Mouse (Mus musculus): ENCODE measurements at regions not wholly inside any gene's neighbourhood (a gene's known extent, or its start where the extent isn't known, plus 50 kb on each side); places are given as distances from the start of the nearest gene placed in this dataset.
"Not testable (repeated sequence)": the region's sequence is repeated elsewhere in the genome, so short reads cannot be mapped to it uniquely, and the experiment has no call there.

DNA sequence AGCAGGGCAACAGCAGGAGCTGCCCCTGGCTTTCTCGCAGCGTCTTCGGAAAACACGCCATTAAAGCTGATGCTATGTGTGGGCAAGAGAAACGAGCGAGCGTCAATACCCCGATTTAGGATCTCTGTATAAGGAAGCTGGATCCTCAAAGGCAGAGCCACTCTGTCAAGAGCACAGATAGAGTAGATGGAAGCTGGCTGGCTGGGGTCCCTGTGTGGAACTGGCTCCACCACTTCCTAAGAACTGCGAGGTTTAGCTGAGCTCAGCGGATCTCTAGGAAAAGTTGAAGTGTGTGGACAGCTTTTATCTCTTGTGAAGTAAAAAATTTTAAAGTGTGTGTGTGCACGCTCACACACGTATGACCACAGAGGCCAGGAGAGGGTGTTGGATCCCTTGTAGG, 154.7 kb upstream of the Ubl3 start:
- in situ Hi-C loops (cut with MseI, MboI), result no loop called here

DNA sequence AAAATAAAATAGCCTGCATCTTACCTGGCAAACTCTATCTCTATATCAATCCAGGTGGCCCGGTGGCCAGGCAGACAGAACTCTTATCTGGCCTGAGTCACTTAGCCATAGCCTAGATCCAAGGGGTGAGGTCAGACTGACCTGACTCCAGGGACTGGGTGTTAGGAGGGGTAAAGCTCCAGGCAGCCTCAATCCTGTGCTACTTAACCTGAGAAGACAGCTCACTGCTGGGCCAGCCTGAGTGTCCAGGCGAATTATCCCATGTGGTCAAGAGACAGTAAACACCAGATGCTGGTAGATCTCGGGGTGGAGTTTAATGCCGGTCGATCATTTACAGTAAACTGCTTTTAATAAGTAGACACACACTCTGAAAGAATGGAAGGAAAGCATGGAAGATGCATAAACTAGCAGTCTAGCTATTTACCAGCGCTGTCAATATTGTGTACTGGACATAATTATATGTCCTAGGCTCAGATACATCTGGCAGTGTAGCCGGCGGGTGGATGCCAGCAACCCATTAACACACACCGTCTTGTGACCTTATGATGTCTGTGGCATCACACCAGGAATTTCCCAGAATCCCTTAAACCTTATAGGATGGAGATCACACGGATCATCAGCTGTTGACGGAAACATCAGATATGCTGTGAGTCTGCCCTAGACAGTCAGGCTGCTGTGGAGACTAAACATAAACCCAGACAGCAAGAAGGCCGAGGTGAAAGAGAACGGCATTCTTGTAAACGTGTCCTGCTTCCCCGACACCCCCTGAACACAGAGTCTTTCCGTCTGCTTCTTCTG, 153.9 kb upstream of the Ubl3 start:
- in situ Hi-C loops (cut with MseI, MboI), result no loop called here

DNA sequence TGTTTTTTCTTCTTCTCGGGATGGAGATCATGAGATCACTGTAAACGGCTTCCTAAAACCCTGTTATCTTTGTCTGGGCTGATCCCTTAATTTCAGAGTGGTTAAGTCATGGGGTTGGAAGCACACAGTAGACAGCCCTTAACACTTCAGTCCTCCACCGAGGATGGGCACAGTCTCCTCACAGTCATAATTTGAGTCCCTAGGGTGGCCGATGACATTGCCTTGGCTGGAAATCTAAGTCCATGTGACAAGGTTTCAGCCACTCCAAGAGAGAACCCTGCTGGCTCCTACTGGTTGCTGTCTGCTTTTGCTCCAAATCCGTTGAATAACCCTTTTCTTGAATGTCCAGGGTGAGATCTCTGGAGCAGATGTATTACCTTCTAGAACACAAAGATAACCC, 152.2 kb upstream of the Ubl3 start:
- in situ Hi-C loops (cut with MseI, MboI), result no loop called here

DNA sequence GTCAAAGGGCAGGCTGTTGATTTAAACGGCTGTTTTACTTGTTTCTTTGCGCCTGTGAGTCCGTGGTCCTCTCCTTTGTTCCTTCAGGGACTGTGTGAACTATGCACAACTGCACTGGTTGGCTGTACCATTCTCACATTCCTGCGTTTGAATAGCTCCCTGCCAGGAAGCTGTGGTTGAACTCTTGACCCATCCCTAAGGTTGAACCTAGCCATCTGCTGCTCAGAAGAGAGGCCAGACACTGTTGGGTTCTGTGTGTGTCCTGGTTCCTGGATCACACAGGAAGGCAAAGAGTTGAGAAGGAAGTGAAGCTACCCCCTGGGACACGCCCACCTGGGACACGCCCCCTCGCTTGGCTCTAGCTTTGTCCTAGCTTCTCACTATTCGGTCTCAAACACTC, 149.3 kb upstream of the Ubl3 start:
- in situ Hi-C loops (cut with MseI, MboI), result no loop called here

DNA sequence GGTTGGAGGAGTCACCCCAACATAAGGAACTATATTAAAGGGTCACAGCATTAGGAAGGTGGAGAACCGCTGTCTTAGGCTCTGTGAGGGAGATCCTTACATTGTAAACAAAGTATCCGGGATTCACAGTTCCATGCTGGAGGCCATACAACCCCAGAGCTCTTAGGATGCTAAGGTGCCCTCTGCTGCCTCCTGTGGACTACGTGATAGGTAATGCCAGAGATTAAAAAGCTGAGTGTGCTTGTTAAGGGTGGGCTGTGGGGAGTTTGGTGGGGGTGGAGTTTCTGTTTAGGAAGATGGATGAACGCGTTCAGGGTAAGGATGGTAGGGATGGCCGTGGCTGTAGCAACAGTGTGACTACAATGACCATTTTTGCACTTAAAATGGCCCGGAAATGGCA, 148.4 kb upstream of the Ubl3 start:
- in situ Hi-C loops (cut with MseI, MboI), result no loop called here

DNA sequence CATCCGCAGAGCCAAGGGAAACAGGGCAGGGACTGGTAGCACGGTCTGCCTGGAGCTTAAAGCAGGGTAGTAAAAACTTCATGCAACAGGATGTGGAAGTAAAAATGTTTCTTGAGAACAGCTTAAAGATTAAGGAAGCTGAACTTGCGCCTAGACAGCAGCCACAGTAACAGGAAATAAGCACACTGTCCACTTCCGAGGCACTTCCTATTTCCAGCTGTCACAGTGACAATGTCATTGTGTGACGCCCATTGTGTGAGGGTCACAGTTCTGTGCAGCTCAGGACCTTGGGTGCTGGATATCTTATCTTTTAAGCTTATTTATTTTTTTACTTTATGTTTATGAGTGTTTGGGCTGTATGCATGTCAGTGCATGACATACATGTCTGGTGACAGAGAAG, 147.7 kb upstream of the Ubl3 start:
- in situ Hi-C loops (cut with MseI, MboI), result no loop called here

- in situ Hi-C loops (cut with MseI, MboI), result no loop called here
Observed at GRCm38 (mm10) chr5:148697631-148698368, 145.2 kb upstream of the Ubl3 start.

- in situ Hi-C loops (cut with MseI, MboI), result no loop called here
Observed at GRCm38 (mm10) chr5:148694352-148694751, 141.8 kb upstream of the Ubl3 start.

- in situ Hi-C loops (cut with MseI, MboI), result no loop called here
Observed at GRCm38 (mm10) chr5:148691486-148691885, 138.9 kb upstream of the Ubl3 start.

DNA sequence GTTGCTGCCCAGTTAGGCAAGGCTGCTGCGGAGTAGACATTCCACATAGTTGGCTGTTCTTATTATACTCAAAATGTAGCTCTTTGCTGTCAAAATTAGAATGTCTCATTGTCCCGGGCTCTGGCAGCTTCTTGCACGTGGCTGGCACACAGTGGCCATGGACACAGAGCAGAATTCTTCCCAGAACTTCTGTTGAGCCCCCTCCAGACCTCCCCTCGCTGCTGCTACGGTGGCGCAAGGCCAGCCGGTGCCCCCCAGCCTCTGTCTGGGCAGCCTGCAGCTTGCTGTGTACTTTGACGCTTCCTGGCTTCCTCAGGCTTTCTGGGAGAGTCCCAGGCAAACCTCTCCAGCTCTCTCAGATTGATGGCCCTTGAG, 138.2 kb upstream of the Ubl3 start:
- in situ Hi-C loops (cut with MseI, MboI), result no loop called here

DNA sequence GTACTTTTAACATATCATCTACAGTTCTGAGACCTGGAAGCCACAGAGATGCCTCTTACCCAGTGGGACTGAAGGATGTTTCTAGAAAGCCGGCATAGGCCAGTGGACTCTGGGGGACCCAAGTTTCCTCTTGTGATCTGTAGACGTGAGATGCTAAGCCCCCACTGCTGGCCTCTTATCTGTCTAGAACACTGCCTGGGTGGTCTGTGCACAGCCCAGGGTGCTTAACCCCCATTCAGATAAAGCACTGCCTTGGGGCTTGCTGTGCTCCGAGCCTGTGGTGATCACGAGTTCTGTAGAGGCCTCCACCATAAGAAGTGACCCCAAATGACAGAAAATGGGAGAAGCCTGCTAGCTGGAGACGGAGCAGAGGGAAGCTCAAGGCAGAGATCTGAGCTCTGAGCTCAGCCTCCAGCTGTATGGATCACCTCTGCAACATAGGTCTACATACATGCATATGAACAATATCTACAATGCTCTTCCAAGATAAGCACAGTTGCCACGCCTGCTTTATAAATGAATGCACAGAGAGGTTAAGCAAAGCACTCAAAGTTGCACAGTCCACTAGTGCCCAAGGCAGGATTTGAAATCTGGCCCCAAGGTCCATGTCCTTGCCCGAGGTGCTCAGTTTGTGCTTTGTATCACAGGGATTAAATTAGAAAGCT, 137.7 kb upstream of the Ubl3 start:
- in situ Hi-C loops (cut with MseI, MboI), result no loop called here

DNA sequence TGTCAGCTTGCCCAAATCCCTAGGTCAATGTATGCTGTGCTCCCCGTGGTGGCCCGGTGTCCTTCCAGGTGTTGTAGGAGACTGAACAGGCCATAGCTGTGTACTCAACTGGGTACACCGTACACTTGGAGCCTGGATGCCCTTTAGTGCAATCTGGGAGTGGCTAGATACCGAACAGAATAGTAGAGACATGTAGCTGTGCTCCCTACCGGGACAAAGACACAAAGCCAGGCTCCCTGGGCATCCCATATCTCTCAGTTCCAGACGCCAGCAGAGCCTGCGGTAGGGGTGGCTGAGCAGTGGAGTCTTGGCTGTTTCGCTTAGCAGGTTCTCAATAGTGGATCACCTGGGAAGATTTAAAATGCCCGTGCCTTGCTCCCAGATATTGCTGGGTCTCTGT, 136.7 kb upstream of the Ubl3 start:
- in situ Hi-C loops (cut with MseI, MboI), result no loop called here

DNA sequence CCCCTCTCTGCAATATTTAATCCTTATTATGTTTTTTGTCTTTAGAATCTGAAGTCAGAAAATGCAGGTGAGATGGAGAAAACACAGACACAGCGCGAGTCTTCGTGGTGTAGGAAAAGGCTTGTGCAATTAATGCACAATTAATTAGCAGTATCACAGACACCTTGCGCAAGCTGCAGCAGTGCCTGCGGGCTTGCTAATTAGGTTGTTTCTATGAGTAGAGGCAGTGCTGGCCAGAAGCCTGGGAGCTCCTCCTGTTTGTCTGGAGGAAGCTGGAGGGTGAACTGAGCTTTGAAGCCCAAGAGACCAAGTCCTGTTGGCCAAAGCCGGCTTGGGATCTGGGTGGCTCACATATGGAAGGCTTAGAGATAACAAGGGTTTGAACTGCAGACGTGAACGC, 135.9 kb upstream of the Ubl3 start:
- in situ Hi-C loops (cut with MseI, MboI), result no loop called here

- in situ Hi-C loops (cut with MseI, MboI), result no loop called here
Observed at GRCm38 (mm10) chr5:148687827-148688226, 135.2 kb upstream of the Ubl3 start.

GRCm38 (mm10) chr5:148684216-148684615, 131.6 kb upstream of the Ubl3 start:
- in situ Hi-C loops (cut with MseI, MboI), result no loop called here

DNA sequence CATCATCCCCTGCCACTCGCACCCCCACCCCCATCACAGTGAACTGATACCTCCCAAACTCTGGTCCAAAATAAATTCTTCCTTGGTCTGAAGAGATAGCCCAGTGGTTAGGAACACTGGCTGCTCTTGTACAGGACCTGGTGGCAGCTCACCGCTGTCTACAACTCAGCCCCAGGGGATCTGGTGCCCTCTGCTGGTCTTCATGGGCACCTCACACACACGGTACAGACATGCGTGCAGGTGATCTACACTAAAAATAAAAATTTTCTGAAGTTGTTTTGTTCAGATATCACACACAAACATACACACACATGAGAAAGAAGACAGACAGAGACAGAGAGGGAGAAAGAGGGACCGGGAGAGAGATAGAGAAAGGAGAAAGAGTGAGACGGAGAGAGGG, 130.0 kb upstream of the Ubl3 start:
- in situ Hi-C loops (cut with MseI, MboI), result no loop called here

- in situ Hi-C loops (cut with MseI, MboI), result no loop called here
Observed at GRCm38 (mm10) chr5:148680341-148680740, 127.8 kb upstream of the Ubl3 start.

DNA sequence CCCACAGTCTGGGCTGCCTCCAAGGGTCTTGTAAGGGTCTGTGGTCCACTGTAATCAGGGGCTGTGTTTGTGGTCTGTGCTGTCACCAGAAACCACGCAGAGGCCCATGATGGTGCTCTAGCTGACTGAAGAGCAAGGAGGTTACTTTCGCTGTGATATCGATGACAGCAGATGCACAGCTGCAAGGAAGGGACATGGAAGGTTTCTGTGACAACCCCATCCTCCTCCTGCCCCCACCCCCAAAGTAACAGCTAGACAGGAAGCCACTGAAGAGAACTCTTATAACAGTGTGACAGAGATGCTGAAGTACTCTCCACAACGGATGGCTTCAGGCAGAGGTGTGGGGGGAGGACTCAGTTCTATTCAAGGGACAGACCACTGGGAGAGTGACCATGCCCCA, 127.0 kb upstream of the Ubl3 start:
- in situ Hi-C loops (cut with MseI, MboI), result no loop called here

DNA sequence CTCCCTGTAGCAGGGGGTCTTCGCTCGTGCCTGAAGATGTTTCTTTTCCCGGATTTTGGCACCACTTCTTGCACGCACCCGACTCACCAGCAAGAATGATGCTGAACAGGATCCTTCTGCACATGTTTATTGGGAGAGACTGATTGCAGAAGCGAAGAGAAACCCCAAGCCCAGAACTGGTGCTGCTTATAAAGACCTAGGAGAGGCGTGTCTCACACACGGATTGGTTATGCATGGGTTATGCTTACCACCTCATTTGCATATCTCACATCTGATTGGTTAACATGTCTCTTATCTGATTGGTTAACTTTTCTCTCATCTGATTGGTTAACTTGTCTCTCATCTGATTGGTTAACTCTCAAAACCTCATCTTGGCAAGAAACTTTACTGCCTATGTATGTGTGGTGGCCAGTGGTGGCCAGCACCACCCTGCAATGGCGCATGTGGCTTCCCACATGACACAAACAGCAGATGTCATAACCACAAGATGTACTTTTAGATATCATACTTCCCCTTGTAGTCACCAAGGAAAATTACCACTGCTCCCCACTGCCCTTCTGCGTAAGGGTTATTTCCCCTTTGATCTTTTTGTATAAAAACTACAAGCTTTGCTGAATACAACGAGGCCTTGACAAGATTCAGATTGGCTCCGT, 125.8 kb upstream of the Ubl3 start:
- in situ Hi-C loops (cut with MseI, MboI), result not testable (repeated sequence)

DNA sequence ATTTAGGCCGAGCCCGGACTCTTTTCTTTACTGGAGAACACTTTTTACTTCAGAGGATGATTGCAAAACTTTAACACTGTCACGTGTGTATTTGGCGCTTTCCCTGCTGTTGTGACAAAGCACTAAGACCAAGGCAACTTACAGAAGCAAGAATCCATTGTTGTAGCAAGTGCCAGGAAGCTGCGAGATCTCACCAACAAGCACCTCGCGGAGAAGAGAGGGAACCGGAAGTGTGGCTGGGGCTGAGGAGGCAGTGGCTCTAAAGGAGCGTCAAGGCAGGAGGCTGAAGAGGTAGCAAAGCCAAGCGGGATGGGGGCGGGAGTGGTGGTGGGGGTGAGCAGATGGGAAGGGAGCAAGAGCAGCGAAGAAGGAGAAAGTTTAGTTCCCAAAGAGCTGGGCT, 121.7 kb upstream of the Ubl3 start:
- in situ Hi-C loops (cut with MseI, MboI), result no loop called here

DNA sequence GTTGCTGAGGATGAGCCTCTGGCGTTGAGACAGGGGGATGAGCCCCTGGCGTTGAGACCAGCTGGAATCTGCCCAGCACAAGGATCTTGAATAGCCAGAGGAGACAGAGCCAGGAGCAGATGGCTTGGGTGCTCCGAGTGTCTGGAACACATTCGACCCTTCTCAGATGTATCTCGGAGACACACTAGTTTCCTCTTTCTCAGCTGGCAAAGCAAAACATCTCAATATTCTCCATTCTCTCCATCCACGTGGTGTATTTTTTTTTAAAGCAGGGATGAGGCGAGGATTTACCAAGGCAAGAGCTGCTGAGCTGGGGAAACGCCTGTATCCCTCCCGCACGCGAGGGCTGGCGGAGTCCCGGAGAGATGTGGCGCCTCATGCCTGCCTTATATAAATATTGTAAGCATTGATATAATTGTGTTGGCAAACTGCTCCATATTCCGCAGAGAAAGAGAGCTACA, 109.7 kb upstream of the Ubl3 start:
- in situ Hi-C loops (cut with MseI, MboI), result no loop called here

GRCm38 (mm10) chr5:148661120-148661519, 108.5 kb upstream of the Ubl3 start:
- in situ Hi-C loops (cut with MseI, MboI), result no loop called here
